Mouse (Mus musculus) erythroblast, adult 5-6 weeks (primary cell): ENCODE data around the gene Meaf6. TPM values are rescaled to one million over a fixed set of nuclear protein-coding genes. Genes with fewer than 3 reads are reported as not detected.
A peak's percentile ranks its signal among the peaks of the same experiment; 100 is the strongest.

Source experiments
- ATAC-seq: replicated peaks from 2 replicates; pipeline ENCODE4 v1.8.0; 2016; ENCODE audit warnings: moderate number of reproducible peaks, mild to moderate bottlenecking, moderate TSS enrichment, inconsistent platforms; ENCODE audit not compliant: poor library complexity, low FRiP score, severe bottlenecking
- total RNA-seq, 2 experiments: library from RNA; stranded (forward) in 1 of 2; stranded (reverse) in 1 of 2; fragments of 150-400 nt in 1 of 2; fragments of 200-764, 138-1000 nt in 1 of 2; gene quantifications; 2 replicates each; pipeline versions ENCODE4 v1.2.3 to v1.2.4; 2015 to 2017; ENCODE audit warnings: low replicate concordance in 2 of 2

The Meaf6 gene
- total RNA-seq (2015; ENCODE audit: low replicate concordance) (15.0 and 20.8 TPM in 2 replicates), total RNA-seq (2017; ENCODE audit: low replicate concordance) (20.4 and 34.7 TPM in 2 replicates)

DNA sequence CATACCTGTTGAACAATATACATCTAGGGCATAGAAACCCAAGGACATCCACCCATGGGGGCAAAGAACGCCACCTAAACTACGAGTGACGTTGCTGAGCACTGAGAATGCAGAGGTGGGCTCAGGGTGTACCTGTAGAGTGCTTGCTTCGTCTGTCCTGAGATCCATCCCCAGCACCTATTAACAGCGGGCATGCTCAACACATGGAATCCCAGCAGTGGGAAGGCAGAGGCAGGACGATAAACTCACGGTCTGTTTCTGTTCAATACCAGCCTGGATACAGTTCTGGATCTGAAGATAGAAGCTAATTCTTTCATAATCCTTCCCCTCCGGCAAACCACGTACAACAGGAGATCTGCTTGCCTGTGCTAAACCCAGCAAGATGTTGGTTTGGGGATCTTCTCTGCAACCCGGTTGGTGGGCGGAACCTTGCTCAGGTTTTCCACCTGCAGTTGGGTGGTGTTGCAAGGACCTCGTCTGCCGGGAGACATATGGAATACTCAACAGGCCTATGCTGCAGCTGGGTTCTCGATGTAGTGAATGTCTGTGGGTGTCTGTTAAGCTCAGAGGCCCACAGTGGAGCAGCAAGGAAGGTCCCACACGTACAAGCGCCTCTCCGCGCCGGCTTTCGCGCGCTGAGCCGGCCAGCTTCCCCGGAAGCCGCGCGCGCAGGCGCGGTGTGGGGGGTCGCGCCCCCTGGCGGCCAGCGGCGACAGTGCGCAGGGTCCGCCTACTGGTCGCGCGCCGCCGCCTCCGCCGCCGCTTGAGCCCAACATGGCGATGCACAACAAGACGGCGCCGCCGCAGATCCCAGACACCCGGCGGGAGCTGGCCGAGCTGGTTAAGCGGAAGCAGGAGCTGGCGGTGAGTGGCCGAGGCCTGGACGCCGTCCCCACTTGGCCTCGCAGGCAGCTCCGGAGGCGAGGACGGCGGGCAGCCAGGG is at the start of gene Meaf6:
Gene Meaf6, plus strand, starts transcription at position 732 of the 943 bp plus-strand sequence.
- ATAC-seq = peak; percentile 82

DNA sequence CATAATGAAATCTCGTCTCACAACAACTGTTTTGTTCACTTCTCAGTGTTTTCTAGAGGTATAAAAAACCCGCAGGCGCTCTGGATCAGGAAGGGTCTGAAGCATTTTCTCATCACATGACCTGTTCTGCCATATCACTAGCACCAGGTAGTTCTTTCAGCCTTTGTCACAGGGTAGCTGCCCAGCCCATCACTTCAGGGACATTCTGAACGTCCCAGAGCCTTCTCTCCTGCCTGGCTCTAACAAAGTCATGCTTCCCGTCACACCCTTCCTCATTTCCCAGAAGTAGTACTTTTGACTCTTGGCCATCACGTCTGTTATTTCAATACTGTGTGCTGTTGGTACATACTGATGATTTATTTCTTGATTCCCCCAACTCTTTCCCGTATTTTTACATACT is 40.5 kb upstream of the Meaf6 start:
- no peak for ATAC-seq

DNA sequence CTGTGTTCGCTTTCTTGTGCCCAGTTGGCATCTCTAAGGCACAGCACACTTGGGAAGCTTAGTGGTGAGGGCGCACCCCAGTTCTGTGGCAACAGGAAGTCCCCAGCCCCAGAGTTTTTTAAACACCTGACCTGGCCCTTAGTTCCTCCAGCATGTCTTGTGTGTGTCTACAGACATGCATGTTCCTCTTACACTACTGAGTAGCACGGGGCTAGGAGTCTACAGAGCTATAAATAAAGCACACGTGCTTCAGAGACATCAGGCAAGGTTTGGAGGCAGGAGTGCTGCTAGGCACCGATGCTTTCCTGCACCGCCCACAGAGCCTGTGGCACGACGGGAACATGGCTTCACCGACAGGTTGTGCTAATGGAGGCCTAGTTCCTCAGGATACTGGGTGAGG is 29.5 kb upstream of the Meaf6 start:
- ATAC-seq = no peak

DNA sequence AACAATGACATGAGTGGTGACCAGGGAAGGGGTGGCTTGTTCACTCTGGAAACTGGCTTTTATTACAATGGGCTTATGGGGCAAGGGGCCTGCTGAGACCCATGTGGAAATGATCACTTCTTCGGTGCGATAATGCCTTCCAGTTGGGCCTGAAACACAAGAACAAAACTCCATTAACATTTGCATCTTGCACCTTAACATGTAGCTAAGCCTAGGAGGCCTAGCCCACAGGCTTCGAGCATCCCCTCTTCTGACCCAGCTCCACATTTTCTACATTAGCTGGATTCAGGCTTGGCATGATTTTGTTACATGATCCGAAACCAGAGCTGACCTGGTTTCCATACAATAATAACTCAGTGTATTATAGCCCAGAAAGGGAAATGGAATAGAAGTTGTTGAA is 28.5 kb upstream of the Meaf6 start:
- ATAC-seq = no peak

DNA sequence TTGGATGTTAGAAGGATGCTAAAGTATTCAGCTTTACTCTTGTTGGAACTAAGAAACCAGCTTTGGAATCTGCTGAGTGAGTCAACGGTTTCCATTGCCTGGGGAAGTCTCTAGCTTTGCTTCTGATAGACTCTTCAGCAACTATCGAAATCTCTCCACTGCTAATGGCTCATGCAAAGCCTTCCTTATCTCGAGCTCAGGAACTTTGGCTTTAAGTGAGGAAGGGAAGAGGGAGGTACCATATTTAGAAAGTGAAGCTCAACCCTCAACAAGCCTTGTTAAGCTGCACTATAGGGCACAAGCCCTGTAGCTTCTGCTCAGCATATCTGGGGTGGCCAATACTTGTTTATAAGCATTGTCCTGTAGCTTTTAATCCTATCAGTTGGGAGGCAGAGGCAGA is 27.7 kb upstream of the Meaf6 start:
- no peak for ATAC-seq

DNA sequence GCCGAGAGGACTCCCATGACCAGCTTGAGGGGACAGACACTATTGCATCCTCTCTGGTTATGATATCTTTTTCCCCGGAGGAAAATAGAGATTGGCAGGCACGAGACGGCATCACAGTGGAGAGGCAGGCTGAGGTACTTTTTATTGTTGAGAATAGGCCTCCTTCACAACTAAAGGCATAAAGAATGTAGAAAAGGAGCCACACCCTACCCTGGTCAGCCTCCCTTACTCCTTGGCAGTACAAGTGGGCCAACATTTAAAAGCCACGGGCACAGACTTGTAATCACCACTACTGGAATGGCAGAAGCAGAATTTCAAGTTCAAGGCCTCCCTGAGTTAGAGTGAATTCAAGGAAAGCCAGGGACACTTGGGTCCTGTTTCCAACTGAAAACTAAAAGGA is 26.9 kb upstream of the Meaf6 start:
- ATAC-seq = no peak

DNA sequence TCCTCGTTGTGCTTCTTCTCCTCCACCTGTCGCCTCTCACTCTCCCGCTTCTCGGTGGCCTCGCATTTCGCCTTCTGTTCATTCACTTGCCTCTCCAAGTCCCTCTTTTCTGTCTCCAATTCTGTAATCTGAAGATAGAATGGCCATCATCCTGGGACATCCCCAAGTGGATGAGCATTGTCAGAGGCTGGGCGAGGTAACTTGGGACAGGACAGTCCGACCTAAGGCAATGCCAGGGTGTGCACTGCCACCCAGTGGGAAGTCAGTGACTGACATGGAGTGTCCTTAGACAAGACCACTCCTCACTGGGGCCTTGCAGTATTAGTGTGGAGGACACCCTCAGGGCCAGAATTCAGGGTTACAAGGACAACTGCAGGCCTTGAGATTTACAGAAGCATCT is 25.9 kb upstream of the Meaf6 start:
- ATAC-seq = peak; percentile 66

DNA sequence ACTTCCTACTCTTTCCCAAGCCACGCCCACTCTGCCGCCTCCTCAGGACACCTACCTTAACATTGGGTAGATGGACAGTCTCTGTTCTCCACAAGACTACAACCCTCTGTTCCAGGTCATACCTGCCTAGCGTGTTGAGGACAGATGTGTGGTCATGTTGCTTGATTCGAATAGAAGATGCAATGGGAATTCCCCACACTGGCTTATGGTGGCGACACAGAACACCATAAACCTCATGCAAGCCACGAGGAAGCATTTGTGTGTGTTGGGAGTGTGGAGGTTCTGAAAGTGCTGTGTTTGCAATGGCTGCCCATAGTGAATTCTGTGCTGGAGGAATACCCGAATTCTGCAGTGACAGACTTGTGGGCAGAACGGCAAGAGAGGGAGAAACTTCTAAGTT is 21.1 kb upstream of the Meaf6 start:
- no peak for ATAC-seq

DNA sequence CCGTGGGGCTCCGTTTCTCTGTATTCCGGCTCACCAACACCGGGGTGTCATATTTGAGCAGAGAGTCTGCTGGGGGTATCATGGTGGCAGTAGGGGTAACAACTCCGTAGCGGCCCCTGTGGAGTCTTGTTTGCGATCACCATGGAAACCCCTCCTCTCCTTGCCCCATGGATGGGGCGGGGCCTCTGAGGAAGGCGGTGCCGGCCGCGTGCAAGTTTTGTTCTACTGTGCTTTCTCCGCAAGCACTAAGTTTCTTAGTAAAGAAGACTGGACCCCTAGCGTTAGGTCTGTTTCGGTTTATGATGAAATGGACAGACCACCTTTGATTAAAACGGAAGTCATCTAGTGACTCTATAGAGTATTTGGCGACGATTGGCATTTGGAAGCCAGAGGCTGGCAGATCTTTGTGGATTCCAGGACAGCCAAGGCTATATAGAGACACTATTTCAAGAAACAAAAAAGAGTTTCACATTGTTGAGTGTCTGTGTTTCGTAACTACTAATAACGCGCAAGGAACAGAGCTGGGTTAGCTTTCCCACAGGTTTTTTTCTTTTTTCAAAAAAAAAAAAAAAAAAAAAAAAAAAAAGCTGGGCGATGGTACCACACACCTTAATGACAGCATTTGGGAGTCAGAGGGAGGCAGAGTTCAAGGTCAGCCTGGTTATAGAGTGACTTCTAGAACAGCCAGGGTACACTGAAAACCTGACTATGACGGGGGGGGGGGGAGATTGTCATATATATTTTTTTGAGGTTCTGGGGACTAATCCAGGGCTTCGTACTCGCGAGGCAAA is 19.2 kb upstream of the Meaf6 start, which contains the start of gene Dnali1:
Gene Dnali1, minus strand, starts transcription at position 187 of the 791 bp plus-strand sequence.
- peak; percentile 47; the same call in 1 of the 2 replicates for ATAC-seq

DNA sequence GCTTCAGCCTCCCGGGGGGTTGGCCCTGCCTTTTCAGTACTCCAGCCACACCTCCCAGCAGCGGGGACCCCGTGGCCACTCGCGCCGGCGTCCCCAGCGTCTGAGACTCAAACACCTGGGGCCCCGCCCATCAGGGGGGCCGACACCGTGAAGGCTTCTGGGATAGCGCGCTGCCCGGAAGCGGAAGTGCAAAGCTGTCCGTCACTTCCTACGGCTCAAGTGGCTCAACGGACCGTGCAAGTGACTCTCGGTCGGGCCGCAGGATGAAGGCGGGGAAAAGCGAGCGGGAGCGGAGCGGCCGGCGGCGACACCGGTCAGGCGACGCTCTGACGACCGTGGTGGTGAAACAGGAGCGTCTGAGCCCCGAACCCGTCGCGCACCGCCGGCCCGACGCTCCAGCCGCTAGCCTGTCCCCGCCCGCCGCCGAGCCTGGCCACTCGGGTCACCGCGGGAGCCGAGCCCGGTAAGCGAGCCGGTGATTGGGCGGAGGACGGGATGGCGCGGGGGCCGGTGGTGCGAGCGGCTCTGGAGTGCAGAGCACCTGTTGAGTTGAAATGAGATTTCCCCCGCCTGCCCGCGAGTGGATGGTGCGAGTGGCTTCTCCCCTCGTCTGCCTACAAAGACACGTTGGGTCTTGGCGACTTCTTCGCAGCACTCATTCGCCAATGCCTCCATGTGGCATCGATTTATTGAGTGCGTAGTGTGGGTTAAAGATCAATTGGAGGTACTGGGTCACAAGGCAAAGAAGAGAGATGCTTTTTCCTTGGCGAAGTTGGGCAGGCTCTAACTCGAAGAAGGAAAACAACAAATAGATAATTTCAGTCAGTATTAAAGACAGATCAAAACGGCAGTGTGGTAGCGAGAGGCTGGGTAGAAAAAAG is 18.2 kb upstream of the Meaf6 start, which contains the start of gene Snip1:
Gene Snip1, plus strand, starts transcription at position 183 of the 881 bp plus-strand sequence.
- peak; percentile 97 for ATAC-seq

DNA sequence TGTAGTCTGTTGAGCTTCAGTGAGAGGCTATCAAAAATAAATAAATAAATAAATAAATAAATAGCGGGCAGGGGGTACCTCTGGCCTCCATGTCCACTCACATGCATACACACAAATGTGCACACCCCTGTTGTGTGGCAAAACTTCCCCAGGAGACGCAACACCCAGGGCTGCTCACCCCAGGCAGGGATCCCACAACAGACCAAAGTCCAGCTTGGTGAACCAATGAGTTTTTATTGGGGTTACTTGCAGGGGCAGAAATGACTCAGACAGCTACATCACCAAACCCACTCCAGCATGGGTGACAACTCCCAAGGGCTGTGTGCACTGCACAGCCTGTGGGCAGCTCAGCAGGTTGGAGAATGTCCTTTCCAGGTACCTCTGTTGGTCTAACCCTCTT is 7.2 kb upstream of the Meaf6 start:
- ATAC-seq = no peak

DNA sequence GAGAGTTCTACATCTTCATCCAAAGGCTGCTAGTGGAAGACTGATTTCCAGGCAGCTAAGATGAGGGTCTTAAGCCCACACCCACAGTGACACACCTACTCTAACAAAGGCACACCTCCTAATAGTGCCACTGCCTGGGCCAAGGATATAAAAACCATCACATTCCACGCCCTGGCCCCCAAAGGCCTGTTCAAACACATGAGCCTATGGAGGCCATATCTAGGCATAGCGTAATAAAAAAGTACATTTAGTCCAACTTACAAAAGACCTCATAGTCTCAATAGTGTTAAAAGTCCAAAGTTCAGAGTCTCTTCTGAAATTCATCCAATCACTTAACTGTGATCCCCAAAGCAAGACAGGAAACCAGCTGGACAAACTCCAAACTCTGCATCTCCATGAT is 6.2 kb upstream of the Meaf6 start:
- ATAC-seq = no peak

DNA sequence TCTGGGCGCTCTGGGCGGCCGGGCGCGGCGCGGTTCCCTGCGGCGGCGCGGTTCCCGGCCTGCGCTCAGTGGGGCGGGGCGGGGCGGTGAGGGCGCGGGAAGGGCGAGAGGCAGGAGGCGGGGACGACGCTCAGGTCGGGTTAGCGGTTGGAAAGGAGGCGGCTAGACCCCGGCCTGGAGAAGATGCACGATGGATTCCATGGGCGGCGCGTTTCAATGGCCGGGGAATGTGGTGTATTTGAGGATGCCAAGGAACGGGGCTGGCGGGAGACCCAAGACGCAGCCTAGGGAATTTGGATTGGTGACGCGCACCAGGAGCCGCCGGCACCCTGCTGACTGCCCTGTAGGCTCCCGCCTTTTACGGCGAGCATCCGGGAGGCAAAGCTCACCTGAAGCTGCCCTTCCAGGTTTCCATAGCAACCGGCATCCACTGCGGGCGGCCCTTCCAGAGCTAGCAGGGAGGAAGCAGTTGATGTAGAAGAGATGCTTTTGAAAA is 460 bp downstream of the Meaf6 start:
- peak; percentile 90 for ATAC-seq

DNA sequence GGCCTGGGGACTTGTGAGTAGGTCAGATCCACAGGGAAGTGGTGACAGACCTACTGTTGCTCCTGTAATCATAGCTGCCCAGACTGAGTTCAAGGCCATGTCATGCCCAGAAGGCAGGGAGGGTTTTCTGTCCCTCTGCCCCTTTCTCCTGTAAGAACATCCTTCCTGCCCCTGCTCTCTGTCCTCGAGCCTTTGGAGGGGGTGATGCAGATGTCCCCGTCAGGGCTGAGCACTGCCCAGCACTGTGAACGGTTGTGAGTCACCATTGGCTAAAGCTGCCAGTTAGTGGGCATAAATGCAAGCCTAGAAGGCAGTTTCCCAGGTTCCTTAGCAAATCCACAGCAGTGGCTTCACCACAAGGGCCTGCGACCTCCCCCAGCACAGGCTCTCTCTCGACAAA is 8.1 kb downstream of the Meaf6 start:
- ATAC-seq = no peak

DNA sequence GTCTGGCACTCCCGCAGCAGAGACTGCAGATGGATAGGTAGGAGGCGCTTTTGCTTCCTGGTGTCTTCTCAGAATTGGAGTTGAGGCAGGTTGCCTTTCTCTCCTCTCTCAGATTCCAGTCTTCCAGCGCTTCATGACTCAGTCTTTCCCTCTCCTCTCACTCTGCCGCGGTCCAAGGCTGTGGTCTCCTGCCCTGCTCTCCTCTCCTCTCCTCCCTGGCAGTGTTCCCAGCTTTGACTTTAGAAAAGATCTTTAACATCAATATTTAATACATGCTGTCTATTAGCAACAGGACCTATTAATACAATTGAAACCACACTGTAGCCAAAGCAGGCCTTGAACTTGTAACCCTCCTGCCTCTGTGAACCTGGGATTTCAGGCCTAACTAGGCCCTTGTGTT is 11.1 kb downstream of the Meaf6 start:
- ATAC-seq = no peak

DNA sequence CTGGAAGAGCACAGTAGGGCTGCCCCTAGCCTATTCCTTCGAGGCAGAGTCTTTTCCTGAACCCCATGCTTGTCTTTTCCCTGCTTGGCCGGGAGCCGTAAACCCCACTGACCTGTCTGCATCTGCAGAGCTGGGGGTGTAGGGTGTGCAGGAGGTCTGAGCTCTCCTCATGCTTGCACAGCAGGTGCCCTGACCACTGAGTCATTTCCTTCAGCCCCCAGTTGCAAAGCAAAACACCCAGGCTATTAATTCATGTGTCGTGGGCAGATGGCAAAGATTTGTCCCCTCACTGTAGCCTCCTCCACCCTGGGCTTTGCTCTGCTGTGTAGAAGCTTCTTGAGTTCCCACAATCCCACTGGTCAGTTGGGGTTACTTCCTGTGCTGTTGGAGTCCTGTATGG is 12.5 kb downstream of the Meaf6 start:
- ATAC-seq = no peak

DNA sequence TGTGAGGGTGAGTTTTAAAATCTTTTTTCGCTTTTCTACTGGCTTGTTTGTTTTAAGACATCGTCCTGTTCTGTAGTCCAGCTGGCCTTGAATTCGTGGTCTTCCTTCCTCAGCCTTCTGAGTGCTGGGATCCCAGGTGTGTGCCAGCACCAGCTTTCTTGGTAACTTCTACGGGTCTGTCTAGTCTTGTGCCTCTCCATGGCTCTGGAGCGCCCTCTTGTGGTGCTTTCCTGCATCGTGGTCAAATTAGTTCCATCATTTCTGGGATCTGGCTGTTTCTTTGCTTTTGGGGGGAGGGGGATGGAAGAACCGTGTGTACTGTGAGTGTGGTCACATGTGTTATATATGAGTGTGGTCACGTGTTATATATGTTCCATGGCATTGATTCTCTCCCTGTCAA is 14.5 kb downstream of the Meaf6 start:
- peak; percentile 76 for ATAC-seq

DNA sequence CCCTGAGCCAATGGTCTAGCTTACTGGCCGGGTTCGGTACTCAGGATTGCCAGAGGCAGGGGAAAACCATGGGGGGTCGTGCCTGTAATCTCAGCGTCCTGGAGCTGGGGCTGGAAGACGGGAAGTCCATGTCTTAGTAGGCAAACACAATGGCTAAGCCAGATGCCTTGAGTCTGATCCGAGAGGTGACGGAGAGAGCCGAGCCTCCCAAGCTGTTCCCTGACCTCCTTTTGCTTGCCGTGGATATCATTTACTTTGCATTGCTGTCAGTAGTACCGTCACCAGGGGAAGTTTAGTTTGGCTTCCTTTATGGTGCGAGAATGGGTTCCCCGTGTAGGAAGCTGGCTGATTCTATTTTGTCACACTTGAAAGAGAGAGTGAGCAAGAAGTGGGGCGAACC is 16.4 kb downstream of the Meaf6 start:
- no peak for ATAC-seq

DNA sequence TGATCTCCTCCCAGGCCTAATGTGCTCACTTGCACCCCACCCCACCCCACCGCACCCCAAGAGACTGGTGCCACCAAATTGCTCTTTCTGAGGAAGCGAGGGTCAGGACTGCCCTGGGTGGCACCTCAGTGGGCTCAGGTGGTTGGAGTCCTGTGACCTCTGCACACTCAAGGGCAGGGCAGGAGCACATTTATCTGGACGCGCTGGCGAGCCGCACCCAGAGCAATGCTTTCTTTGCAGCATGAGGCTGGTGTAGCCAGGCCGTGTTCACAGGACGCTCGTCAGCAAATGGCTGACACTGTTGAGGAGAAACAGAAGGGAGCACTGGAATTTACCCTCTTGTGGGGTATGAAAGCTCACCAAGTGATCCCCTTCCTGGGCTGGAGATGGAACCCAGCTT is 20.4 kb downstream of the Meaf6 start:
- no peak for ATAC-seq

DNA sequence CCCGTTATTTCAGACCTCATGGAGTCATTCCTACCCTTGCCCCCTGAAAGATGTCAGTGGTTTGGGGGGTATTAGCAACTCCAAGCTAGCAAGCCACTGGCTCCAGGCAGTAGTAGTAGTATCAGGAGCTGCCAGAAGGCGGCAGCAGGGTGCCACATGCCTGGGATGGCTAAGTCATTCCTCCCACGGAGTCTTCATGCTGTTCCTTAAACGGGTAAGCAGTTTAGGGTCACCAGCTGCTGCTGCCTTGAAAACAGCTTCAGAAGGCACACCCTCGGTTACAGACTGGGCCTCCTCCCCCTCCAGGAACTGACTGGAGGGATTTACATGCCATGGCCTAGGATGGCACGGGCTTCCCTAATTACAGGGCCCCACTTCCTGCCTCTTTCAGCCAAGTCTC is 29.7 kb downstream of the Meaf6 start:
- peak; percentile 79 for ATAC-seq
